23 mouse cellular contexts compared by ENCODE assay signal in genomic region chr17:93676366-93676962, GRCm38 (mm10).
DNase-seq lines count a peak whose midpoint lies in the region; ATAC-seq and TF ChIP-seq lines count a peak whose summit lies in the region.
"Had no signal": no experiment of that assay in that cellular context is flagged by ENCODE, and none has a peak within 500 bp of the region (broad histone marks: within the 10 kb centered on the region; RNA-seq: fewer than 3 reads in every experiment).

No protein-coding gene starts in this region.

- no peaks in the 10 kb centered on the region for H3K36me3 ChIP-seq in embryonic facial prominence, embryonic 11.5 days (replicated peaks; ENCODE audit: control insufficient read depth, insufficient read depth, low read depth, low read length)
- H3K36me3 ChIP-seq in embryonic facial prominence, embryonic 10.5 days (replicated peaks), result no peaks in the 10 kb centered on the region
- no peaks in the 10 kb centered on the region for H3K36me3 ChIP-seq in kidney, postnatal 0 days (ENCODE audit: insufficient read depth, low read length)
- no peaks in the 10 kb centered on the region for H3K36me3 ChIP-seq in neural tube, embryonic 14.5 days (ENCODE audit: control insufficient read depth, insufficient read depth, low read length)
- H3K36me3 ChIP-seq: hindbrain, embryonic 12.5 days; limb, embryonic 13.5 days; lung, embryonic 15.5 days had no signal

- DNase-seq in embryonic facial prominence, embryonic 11.5 days (ENCODE audit: low spot score), result peak; percentile 3
- no peak for DNase-seq in embryonic facial prominence, embryonic 10.5 days (ENCODE audit: low spot score)
- DNase-seq in kidney, postnatal 0 days (ENCODE audit: low spot score), result peak; percentile 54
- DNase-seq in kidney, postnatal 25 days, result no peak
- DNase-seq in embryo, embryonic 11 days, result peak; percentile 18
- no peak for DNase-seq in layer of hippocampus, adult 2 months (ENCODE audit: low spot score in 2 of 2)
- DNase-seq: adrenal gland, adult 2 months; cerebellum, adult 2 months; cerebellum, postnatal 14 days; gastrocnemius, postnatal 10 days; heart, postnatal 14 days; kidney, postnatal 10 days had no signal

- ATAC-seq in embryonic facial prominence, embryonic 11.5 days (replicated peaks; ENCODE audit: insufficient number of reproducible peaks, low FRiP score, low TSS enrichment, low read depth), result no peak
- no peak for ATAC-seq in kidney, postnatal 0 days (replicated peaks; ENCODE audit: low FRiP score, low read depth)
- ATAC-seq in neural tube, embryonic 14.5 days (ENCODE audit: low read depth), result peak; percentile 60; the same call in 1 of the 2 replicates
- ATAC-seq: activated CD4-positive, CD25-positive, alpha-beta regulatory T cell, adult 4 months; forebrain, embryonic 13.5 days; intestine, postnatal 0 days; midbrain, embryonic 16.5 days had no signal

- no peak overlapping the region for H3K27ac ChIP-seq in embryonic facial prominence, embryonic 11.5 days (replicated peaks; ENCODE audit: low read depth, low read length)
- H3K27ac ChIP-seq in embryonic facial prominence, embryonic 10.5 days (replicated peaks), result no peak overlapping the region
- no peak overlapping the region for H3K27ac ChIP-seq in kidney, postnatal 0 days
- H3K27ac ChIP-seq in neural tube, embryonic 14.5 days (ENCODE audit: low read depth, low read length), result no peak overlapping the region
- H3K27ac ChIP-seq in layer of hippocampus, adult 2 months, result no peak overlapping the region
- H3K27ac ChIP-seq: forebrain, embryonic 13.5 days; hindbrain, embryonic 12.5 days; limb, embryonic 13.5 days; lung, embryonic 15.5 days had no signal

- no peak overlapping the region for H3K9ac ChIP-seq in embryonic facial prominence, embryonic 11.5 days (replicated peaks; ENCODE audit: low read length)
- no peak overlapping the region for H3K9ac ChIP-seq in kidney, postnatal 0 days (ENCODE audit: low read depth, low read length)
- H3K9ac ChIP-seq in neural tube, embryonic 14.5 days (replicated peaks; ENCODE audit: low read depth, low read length), result no peak overlapping the region
- H3K9ac ChIP-seq: forebrain, embryonic 13.5 days; hindbrain, embryonic 12.5 days; limb, embryonic 13.5 days; lung, embryonic 15.5 days had no signal

- no peak overlapping the region for H3K4me3 ChIP-seq in embryonic facial prominence, embryonic 11.5 days (ENCODE audit: low read depth, low read length)
- no peak overlapping the region for H3K4me3 ChIP-seq in embryonic facial prominence, embryonic 10.5 days
- no peak overlapping the region for H3K4me3 ChIP-seq in kidney, postnatal 0 days (replicated peaks; ENCODE audit: low read depth, low read length)
- H3K4me3 ChIP-seq in neural tube, embryonic 14.5 days (ENCODE audit: low read depth, low read length), result no peak overlapping the region
- H3K4me3 ChIP-seq in layer of hippocampus, adult 2 months, result no peak overlapping the region
- H3K4me3 ChIP-seq: forebrain, embryonic 13.5 days; hindbrain, embryonic 12.5 days; limb, embryonic 13.5 days; lung, embryonic 15.5 days had no signal

- H3K4me1 ChIP-seq in embryonic facial prominence, embryonic 11.5 days (ENCODE audit: control insufficient read depth, insufficient read depth, low read length), result no peaks in the 10 kb centered on the region
- no peaks in the 10 kb centered on the region for H3K4me1 ChIP-seq in embryonic facial prominence, embryonic 10.5 days
- no peaks in the 10 kb centered on the region for H3K4me1 ChIP-seq in kidney, postnatal 0 days (replicated peaks; ENCODE audit: insufficient read depth, low read length)
- no peaks in the 10 kb centered on the region for H3K4me1 ChIP-seq in neural tube, embryonic 14.5 days (ENCODE audit: control insufficient read depth, insufficient read depth, low read length)
- H3K4me1 ChIP-seq: forebrain, embryonic 13.5 days; hindbrain, embryonic 12.5 days; limb, embryonic 13.5 days; lung, embryonic 15.5 days had no signal

- no peaks in the 10 kb centered on the region for H3K27me3 ChIP-seq in embryonic facial prominence, embryonic 11.5 days (ENCODE audit: control insufficient read depth, insufficient read depth, low read length)
- no peaks in the 10 kb centered on the region for H3K27me3 ChIP-seq in embryonic facial prominence, embryonic 10.5 days (replicated peaks; ENCODE audit: low read depth, poor library complexity, severe bottlenecking)
- no peaks in the 10 kb centered on the region for H3K27me3 ChIP-seq in kidney, postnatal 0 days (ENCODE audit: insufficient read depth, low read length)
- peaks cover 10% of the 10 kb centered on the region for H3K27me3 ChIP-seq in neural tube, embryonic 14.5 days (ENCODE audit: control insufficient read depth, insufficient read depth, low read length)
- H3K27me3 ChIP-seq: CH12.LX; forebrain, embryonic 13.5 days; limb, embryonic 13.5 days; lung, embryonic 15.5 days had no signal

- no peak overlapping the region for H3K4me2 ChIP-seq in embryonic facial prominence, embryonic 11.5 days (ENCODE audit: low read depth, low read length)
- no peak overlapping the region for H3K4me2 ChIP-seq in kidney, postnatal 0 days (ENCODE audit: low read length)
- no peak overlapping the region for H3K4me2 ChIP-seq in neural tube, embryonic 14.5 days (ENCODE audit: low read depth, low read length)
- H3K4me2 ChIP-seq: forebrain, embryonic 13.5 days; hindbrain, embryonic 12.5 days; limb, embryonic 13.5 days; liver, embryonic 11.5 days; lung, embryonic 15.5 days; midbrain, embryonic 11.5 days had no signal

- no peak for TF ChIP-seq CTCF in kidney, postnatal 0 days (IDR thresholded peaks at IDR 0.05; ENCODE audit: low read depth)
- no peak for TF ChIP-seq CTCF in layer of hippocampus, adult 2 months (conservative IDR thresholded peaks at IDR 0.05)

- no peaks in the 10 kb centered on the region for H3K9me3 ChIP-seq in embryonic facial prominence, embryonic 11.5 days (replicated peaks; ENCODE audit: control insufficient read depth, low read length)
- H3K9me3 ChIP-seq in embryonic facial prominence, embryonic 10.5 days, result no peaks in the 10 kb centered on the region
- H3K9me3 ChIP-seq in kidney, postnatal 0 days (replicated peaks; ENCODE audit: low read length), result no peaks in the 10 kb centered on the region
- H3K9me3 ChIP-seq in neural tube, embryonic 14.5 days (ENCODE audit: control insufficient read depth, low read length), result no peaks in the 10 kb centered on the region
- H3K9me3 ChIP-seq: forebrain, embryonic 13.5 days; hindbrain, embryonic 12.5 days; limb, embryonic 13.5 days; lung, embryonic 15.5 days had no signal

- WGBS in embryonic facial prominence, embryonic 11.5 days, result 60% methylated on average over 5 of the region's 5 CpGs
- 58% methylated on average over 5 of the region's 5 CpGs for WGBS in embryonic facial prominence, embryonic 10.5 days
- WGBS in kidney, postnatal 0 days, result 13% methylated on average over 5 of the region's 5 CpGs
- 11% methylated on average over 5 of the region's 5 CpGs for WGBS in neural tube, embryonic 14.5 days

Comparison
In these comparisons a context has a peak if more than half of its experiments do, and no peak if none do; other contexts are left out.
1. DNase-seq: peak in embryonic facial prominence, embryonic 11.5 days (single experiment), kidney, postnatal 0 days (single experiment) and embryo, embryonic 11 days (single experiment); none in embryonic facial prominence, embryonic 10.5 days (single experiment), kidney, postnatal 25 days (0 of 2) and layer of hippocampus, adult 2 months (0 of 2).